Mouse (Mus musculus): ENCODE data around the gene Obox2.
"Not testable (repeated sequence)": the region's sequence is repeated elsewhere in the genome, so short reads cannot be mapped to it uniquely, and the experiment has no call there.

The Obox2 gene

DNA sequence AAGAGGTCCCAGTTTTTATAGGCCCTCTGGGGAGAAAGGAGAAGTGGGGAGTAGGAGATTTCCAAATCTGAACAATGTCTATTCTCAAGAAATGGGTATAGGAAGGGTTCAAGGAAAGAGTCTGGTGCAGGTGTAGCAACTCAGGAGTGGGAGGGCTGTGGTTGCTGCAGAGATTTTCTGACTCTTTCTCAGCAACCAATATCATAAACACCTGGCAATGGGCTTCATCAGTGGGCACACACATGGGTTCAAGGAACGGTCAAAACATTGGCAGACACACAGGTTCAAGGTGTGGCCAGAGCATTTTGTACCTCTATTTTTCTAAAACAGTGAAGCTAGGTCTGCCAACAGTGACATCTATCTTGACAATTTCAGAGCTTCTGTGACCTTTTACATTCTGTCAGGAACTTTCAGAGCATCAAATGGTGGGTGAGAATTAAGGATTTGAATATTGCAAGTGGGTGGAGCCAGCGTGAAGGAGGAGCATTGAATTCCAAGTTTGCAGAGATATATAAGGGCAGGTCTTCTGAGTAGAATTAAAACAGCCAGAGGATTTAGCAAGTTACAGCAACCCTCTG lies at the start of gene Obox2, which contains the start of gene Obox1:
Gene Obox2 (plus strand): TSS at position 301 of the 578 bp plus-strand sequence.
Gene Obox1 (plus strand): TSS at position 528 of the 578 bp plus-strand sequence.
- DNase-seq (ENCODE audit: low spot score): not testable (repeated sequence)

- DNase-seq (ENCODE audit: low spot score): not testable (repeated sequence)
These were observed 10.8 kb downstream of the Obox2 start for GRCm38 (mm10) chr7:15399147-15399874.

DNA sequence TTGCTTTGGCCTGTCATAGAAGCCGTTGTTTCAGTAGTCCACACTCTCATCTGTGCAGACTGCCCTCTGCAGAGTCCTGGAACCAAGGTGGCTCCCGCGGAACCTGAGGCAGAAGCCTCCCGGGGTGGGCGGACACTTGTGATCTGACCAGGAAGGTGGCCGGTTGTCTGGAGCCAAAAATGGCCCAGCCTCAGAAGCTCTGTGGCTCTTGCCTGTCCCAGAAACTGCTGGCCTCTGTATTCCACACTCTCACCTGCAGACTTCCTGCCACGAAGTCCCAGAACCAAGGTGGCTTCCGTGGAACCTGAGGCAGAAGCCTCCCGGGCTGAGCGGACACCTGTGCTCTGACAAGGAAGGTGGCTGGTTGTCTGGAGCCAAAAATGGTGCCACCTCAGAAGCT lies 18.3 kb downstream of the Obox2 start:
- not testable (repeated sequence) for DNase-seq (ENCODE audit: low spot score)

DNA sequence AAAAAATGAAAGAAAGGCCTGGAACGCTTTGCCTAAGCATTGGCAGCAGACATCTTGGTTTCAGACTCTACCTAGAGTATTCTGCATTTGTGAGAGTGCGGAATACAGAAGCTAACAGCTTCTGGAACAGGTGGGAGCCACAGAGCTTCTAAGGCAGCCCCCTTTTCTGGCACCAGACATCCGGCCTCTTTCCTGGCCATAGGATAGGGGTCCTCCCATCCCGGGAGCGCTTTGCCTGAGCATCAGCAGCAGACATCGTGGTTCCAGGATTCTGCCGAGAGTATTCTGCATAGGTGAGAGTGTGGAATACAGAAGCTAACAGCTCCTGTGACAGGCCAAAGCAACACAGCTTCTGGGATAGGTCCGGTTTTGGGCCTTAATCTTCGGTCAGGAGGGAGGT lies 29.5 kb downstream of the Obox2 start:
- not testable (repeated sequence) for DNase-seq (ENCODE audit: low spot score)

DNA sequence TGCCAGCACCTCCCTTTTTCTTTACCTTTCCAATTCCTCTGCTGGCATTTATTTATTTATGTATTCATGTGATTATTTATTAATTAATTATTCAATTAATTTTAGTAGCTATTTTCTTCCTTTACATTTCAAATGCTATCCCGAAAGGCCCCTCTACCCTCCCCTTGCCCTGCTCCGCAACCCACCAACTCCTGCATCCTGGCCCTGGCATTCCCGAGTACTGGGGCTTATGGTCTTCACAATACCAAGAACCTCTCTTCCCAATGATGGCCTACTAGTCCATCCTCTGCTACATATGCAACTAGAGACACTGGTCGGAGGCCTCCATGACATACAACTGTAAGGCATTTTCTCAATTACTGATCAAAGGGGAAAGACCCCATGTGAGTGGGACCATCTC lies 37.0 kb downstream of the Obox2 start:
- DNase-seq (ENCODE audit: low spot score): not testable (repeated sequence)
